Mouse (Mus musculus): ENCODE results near the gene Sgca. TPM values are rescaled to one million over a fixed set of nuclear protein-coding genes. Genes with fewer than 3 reads are reported as not detected.

The Sgca gene
- polyA plus RNA-seq, 1 experiment from 2014 or later, result 0.55 TPM

- WGBS, result 34% methylated on average over 15 of the region's 15 CpGs
- peaks cover 8% of the 10 kb centered on the region for H3K4me1 ChIP-seq (replicated peaks; ENCODE audit: control insufficient read depth, insufficient read depth, low read length)
- TF ChIP-seq CTCF (IDR thresholded peaks at IDR 0.05; ENCODE audit: low read depth), result no peak
- peak overlapping the region; percentile 58; the same call in 1 of the 2 replicates for H3K9ac ChIP-seq (ENCODE audit: low read depth, low read length)
- H3K4me3 ChIP-seq (ENCODE audit: low read depth, low read length), result peak overlapping the region; percentile 55
- no peaks in the 10 kb centered on the region for H3K9me3 ChIP-seq (ENCODE audit: control insufficient read depth)
- H3K36me3 ChIP-seq (ENCODE audit: control insufficient read depth, insufficient read depth), result peaks cover 18% of the 10 kb centered on the region; the same call in 1 of the 2 replicates
- ATAC-seq, result no peak
- H3K4me2 ChIP-seq (replicated peaks; ENCODE audit: low read depth), result peak overlapping the region; percentile 86
- 0 out of 2 replicates have a peak, but pooled peaks cover 4% of the 10 kb centered on the region for H3K27me3 ChIP-seq (replicated peaks; ENCODE audit: control insufficient read depth, insufficient read depth, low read length)
- peak overlapping the region; percentile 66 for H3K27ac ChIP-seq (ENCODE audit: low read depth, low read length)
Measured at GRCm38 (mm10) chr11:95008661-95009628, 32.8 kb upstream of the Sgca start.

- no peak for ATAC-seq
- no peak overlapping the region for H3K4me3 ChIP-seq (ENCODE audit: low read depth, low read length)
- H3K9me3 ChIP-seq (ENCODE audit: control insufficient read depth), result no peaks in the 10 kb centered on the region
- peak overlapping the region; percentile 73; the same call in 1 of the 2 replicates for H3K4me2 ChIP-seq (replicated peaks; ENCODE audit: low read depth)
- no peak overlapping the region for H3K9ac ChIP-seq (ENCODE audit: low read depth, low read length)
- no peak overlapping the region for H3K27ac ChIP-seq (ENCODE audit: low read depth, low read length)
- WGBS, result 37% methylated on average over 3 of the region's 3 CpGs
- H3K27me3 ChIP-seq (replicated peaks; ENCODE audit: control insufficient read depth, insufficient read depth, low read length), result 0 out of 2 replicates have a peak, but pooled peaks cover 4% of the 10 kb centered on the region
- TF ChIP-seq CTCF (IDR thresholded peaks at IDR 0.05; ENCODE audit: low read depth), result no peak
- peaks cover 8% of the 10 kb centered on the region for H3K4me1 ChIP-seq (replicated peaks; ENCODE audit: control insufficient read depth, insufficient read depth, low read length)
- peaks cover 31% of the 10 kb centered on the region for H3K36me3 ChIP-seq (ENCODE audit: control insufficient read depth, insufficient read depth)
Measured at GRCm38 (mm10) chr11:95007418-95007817, 31.3 kb upstream of the Sgca start.

DNA sequence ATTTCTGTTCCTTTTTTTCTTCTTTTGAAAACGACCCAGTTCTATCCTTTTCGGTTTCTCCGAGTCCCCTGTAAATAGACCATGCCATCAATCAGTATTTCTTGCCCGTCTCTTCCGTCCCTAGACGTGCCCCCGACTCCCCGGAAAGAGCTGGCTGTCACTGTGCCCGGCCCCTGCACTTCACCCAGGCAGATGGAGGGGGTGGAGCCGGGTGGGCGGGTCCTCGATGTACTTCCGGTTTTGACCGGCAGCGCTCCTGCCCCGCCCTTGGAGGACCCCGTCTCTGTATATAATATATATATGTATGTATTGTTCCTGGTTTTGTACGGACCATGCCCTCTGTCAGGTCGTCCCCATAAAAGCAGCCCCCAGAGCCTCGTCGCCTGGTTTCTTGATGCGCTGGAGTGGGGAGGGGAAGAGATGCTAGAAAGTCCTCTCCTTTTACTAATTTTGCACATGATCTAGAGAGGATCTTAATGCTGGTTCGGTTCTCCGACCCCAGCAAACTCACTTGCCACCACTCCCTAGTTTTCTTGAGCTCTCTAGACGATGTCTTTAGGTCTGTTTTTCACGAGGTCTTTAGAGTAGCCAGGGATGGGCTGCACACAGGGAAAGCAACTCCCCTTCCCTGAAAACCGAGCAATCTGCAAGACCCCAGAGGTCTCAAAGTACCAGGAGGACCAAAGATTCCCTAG, 30.5 kb upstream of the Sgca start:
- TF ChIP-seq CTCF (IDR thresholded peaks at IDR 0.05; ENCODE audit: low read depth), result no peak

DNA sequence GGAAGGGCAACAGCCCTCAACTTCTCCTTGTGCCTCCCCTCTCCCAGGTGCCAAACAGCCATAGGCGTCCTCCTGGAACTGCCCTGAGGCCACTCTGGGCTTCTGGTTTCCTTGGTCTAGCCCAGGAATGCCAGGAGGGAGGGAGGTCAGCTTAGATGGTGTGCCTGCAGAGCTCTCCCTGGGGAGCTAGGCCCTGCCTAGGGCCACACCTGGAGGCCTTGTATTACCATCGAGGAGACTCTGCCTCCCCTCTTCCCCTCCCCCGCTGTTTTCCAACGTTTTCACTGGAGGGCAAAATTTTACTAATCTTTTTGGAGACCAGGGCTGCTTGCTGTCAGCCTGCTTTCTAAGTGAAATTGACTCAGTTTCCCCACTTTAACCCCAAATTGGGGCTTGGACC, 29.9 kb upstream of the Sgca start:
- TF ChIP-seq CTCF (IDR thresholded peaks at IDR 0.05; ENCODE audit: low read depth), result no peak
- Histone ChIP-seq H3K27ac (ENCODE audit: low read depth, low read length) (no peak overlapping the region), H3K36me3 (ENCODE audit: control insufficient read depth, insufficient read depth) (peaks cover 40% of the 10 kb centered on the region), H3K4me2 (replicated peaks; ENCODE audit: low read depth) (peak overlapping the region; percentile 73), H3K9ac (ENCODE audit: low read depth, low read length) (no peak overlapping the region), H3K27me3 (replicated peaks; ENCODE audit: control insufficient read depth, insufficient read depth, low read length) (0 out of 2 replicates have a peak, but pooled peaks cover 4% of the 10 kb centered on the region), H3K4me3 (ENCODE audit: low read depth, low read length) (no peak overlapping the region), H3K4me1 (replicated peaks; ENCODE audit: control insufficient read depth, insufficient read depth, low read length) (peaks cover 8% of the 10 kb centered on the region), H3K9me3 (ENCODE audit: control insufficient read depth) (no peaks in the 10 kb centered on the region)
- WGBS, result 44% methylated on average over 4 of the region's 4 CpGs
- no peak for ATAC-seq

More for the DNA sequence above, 30.5 kb upstream of the Sgca start:
- WGBS, result 2% methylated on average over 27 of the region's 27 CpGs
- Histone ChIP-seq H3K4me2 (replicated peaks; ENCODE audit: low read depth) (peak overlapping the region; percentile 73), H3K27me3 (replicated peaks; ENCODE audit: control insufficient read depth, insufficient read depth, low read length) (0 out of 2 replicates have a peak, but pooled peaks cover 4% of the 10 kb centered on the region), H3K27ac (ENCODE audit: low read depth, low read length) (no peak overlapping the region), H3K9me3 (ENCODE audit: control insufficient read depth) (no peaks in the 10 kb centered on the region), H3K4me1 (replicated peaks; ENCODE audit: control insufficient read depth, insufficient read depth, low read length) (peaks cover 8% of the 10 kb centered on the region), H3K36me3 (ENCODE audit: control insufficient read depth, insufficient read depth) (peaks cover 38% of the 10 kb centered on the region), H3K4me3 (ENCODE audit: low read depth, low read length) (peak overlapping the region; percentile 42), H3K9ac (ENCODE audit: low read depth, low read length) (peak overlapping the region; percentile 38; the same call in 1 of the 2 replicates)
- ATAC-seq, result peak; percentile 48

GRCm38 (mm10) chr11:95004937-95005198, 28.7 kb upstream of the Sgca start:
- Histone ChIP-seq H3K27ac (ENCODE audit: low read depth, low read length) (peak overlapping the region; percentile 15; the same call in 1 of the 2 replicates), H3K4me2 (replicated peaks; ENCODE audit: low read depth) (no peak overlapping the region), H3K27me3 (replicated peaks; ENCODE audit: control insufficient read depth, insufficient read depth, low read length) (no peaks in the 10 kb centered on the region), H3K4me1 (replicated peaks; ENCODE audit: control insufficient read depth, insufficient read depth, low read length) (peaks cover 8% of the 10 kb centered on the region), H3K4me3 (ENCODE audit: low read depth, low read length) (no peak overlapping the region), H3K9me3 (ENCODE audit: control insufficient read depth) (no peaks in the 10 kb centered on the region), H3K9ac (ENCODE audit: low read depth, low read length) (no peak overlapping the region), H3K36me3 (ENCODE audit: control insufficient read depth, insufficient read depth) (peaks cover 49% of the 10 kb centered on the region)
- no peak for ATAC-seq
- 69% methylated on average over 6 of the region's 6 CpGs for WGBS
- TF ChIP-seq CTCF (IDR thresholded peaks at IDR 0.05; ENCODE audit: low read depth), result no peak

Data from intestine, postnatal 0 days (tissue).